Mouse (Mus musculus): ENCODE data around the gene Gata3. TPM values are rescaled to one million over a fixed set of nuclear protein-coding genes. Genes with fewer than 3 reads are reported as not detected.

Gata3 gene
- total RNA-seq, 2 experiments from 2014 or later: 0.17 TPM; not detected in 1

- intact Hi-C loops (cut with DNase I): loop anchor here (5.0 kb wide), 1 partner anchor 799 kb away; no protein-coding TSS in a partner anchor
- no peak for DNase-seq (ENCODE audit: low spot score in 2 of 2)
Observed at GRCm38 (mm10) chr2:9876621-9877325, 13.1 kb downstream of the Gata3 start.

- DNase-seq (ENCODE audit: low spot score in 2 of 2): no peak
- intact Hi-C loops (cut with DNase I): loop anchor here (5.0 kb wide), 1 partner anchor 799 kb away; no protein-coding TSS in a partner anchor
Observed at GRCm38 (mm10) chr2:9875676-9876357, 14.0 kb downstream of the Gata3 start.

GRCm38 (mm10) chr2:9875220-9875619, 14.6 kb downstream of the Gata3 start:
- intact Hi-C loops (cut with DNase I): loop anchor here (5.0 kb wide), 1 partner anchor 798 kb away; no protein-coding TSS in a partner anchor
- DNase-seq (ENCODE audit: low spot score in 2 of 2): no peak

- no peak for DNase-seq (ENCODE audit: low spot score in 2 of 2)
- intact Hi-C loops (cut with DNase I): loop anchor here (5.0 kb wide), 1 partner anchor 797 kb away; no protein-coding TSS in a partner anchor
Observed at GRCm38 (mm10) chr2:9874467-9875219, 15.2 kb downstream of the Gata3 start.

GRCm38 (mm10) chr2:9873757-9874156, 16.1 kb downstream of the Gata3 start:
- no peak for DNase-seq (ENCODE audit: low spot score in 2 of 2)
- intact Hi-C loops (cut with DNase I): no loop called here

GRCm38 (mm10) chr2:9872682-9873081, 17.2 kb downstream of the Gata3 start:
- intact Hi-C loops (cut with DNase I): no loop called here
- DNase-seq (ENCODE audit: low spot score in 2 of 2): no peak

- DNase-seq (ENCODE audit: low spot score in 2 of 2): no peak
- intact Hi-C loops (cut with DNase I): no loop called here
Observed at GRCm38 (mm10) chr2:9871798-9872197, 18.0 kb downstream of the Gata3 start.

- intact Hi-C loops (cut with DNase I): no loop called here
- DNase-seq (ENCODE audit: low spot score in 2 of 2): no peak
Observed at GRCm38 (mm10) chr2:9871141-9871716, 18.6 kb downstream of the Gata3 start.

- no peak for DNase-seq (ENCODE audit: low spot score in 2 of 2)
- intact Hi-C loops (cut with DNase I): no loop called here
Observed at GRCm38 (mm10) chr2:9867092-9867825, 22.6 kb downstream of the Gata3 start.

- no peak for DNase-seq (ENCODE audit: low spot score in 2 of 2)
- intact Hi-C loops (cut with DNase I): no loop called here
Observed at GRCm38 (mm10) chr2:9860698-9861097, 29.1 kb downstream of the Gata3 start.

GRCm38 (mm10) chr2:9855861-9856260, 34.0 kb downstream of the Gata3 start:
- intact Hi-C loops (cut with DNase I): no loop called here
- DNase-seq (ENCODE audit: low spot score in 2 of 2): no peak

- DNase-seq (ENCODE audit: low spot score in 2 of 2): no peak
- intact Hi-C loops (cut with DNase I): no loop called here
Observed at GRCm38 (mm10) chr2:9852851-9853576, 36.8 kb downstream of the Gata3 start.

- DNase-seq (ENCODE audit: low spot score in 2 of 2): no peak
- intact Hi-C loops (cut with DNase I): no loop called here
Observed at GRCm38 (mm10) chr2:9835195-9835594, 54.6 kb downstream of the Gata3 start.

GRCm38 (mm10) chr2:9833712-9834111, 56.1 kb downstream of the Gata3 start:
- DNase-seq (ENCODE audit: low spot score in 2 of 2): no peak
- intact Hi-C loops (cut with DNase I): no loop called here

GRCm38 (mm10) chr2:9827624-9828023, 62.2 kb downstream of the Gata3 start:
- intact Hi-C loops (cut with DNase I): no loop called here
- no peak for DNase-seq (ENCODE audit: low spot score in 2 of 2)

GRCm38 (mm10) chr2:9820611-9821010, 69.2 kb downstream of the Gata3 start:
- intact Hi-C loops (cut with DNase I): no loop called here
- DNase-seq (ENCODE audit: low spot score in 2 of 2): no peak

- intact Hi-C loops (cut with DNase I): no loop called here
- DNase-seq (ENCODE audit: low spot score in 2 of 2): no peak
Observed at GRCm38 (mm10) chr2:9818177-9818785, 71.6 kb downstream of the Gata3 start.

Data from left cerebral cortex, postnatal 14 days (tissue).